Mouse (Mus musculus) cerebellum, adult 11 months (tissue): ENCODE data around the gene Trank1.

Experiments
- DNase-seq: peaks from one replicate; pipeline ENCODE4 v3.0.0; 2022

Trank1 gene

DNA sequence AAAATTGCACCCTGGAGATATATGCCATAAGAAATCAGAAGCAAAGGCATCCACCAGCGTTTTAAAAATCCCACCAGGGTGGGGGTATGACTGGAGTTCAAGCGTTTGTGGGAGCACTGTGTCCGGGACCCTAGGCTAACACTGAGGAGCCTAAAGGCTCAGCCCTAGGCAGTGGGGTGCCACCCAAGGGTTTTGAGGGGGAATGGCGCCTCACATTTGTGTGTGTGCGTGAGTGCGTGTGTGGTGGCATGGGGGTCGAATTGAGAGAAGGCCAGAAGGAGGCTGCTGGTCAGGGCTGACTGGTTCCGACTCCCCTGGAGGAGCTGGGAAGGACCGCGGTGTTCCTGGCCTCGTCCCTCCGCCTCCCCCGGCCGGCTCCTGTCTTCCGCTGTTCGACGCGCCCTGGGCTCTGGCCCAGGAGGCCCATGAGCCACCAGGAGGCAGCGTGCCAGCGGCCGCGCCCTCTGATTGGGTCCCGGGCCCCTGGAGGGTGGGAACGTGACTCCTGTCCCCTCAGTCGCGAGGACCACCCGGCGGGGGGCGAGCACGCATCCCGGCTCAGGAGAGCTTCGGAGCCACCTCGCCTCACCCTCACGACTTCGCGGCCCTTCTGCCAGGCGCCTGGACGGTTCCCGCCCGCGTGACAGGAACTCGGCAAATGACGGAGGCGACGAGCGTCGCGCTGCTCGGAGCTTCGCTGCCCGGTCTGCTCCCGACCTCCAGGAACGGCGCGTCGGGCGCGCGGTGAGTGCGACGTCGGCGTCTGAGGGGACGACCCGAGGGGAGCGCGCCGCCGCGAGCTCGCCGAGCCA, at the start of gene Trank1:
Trank1 (plus strand) TSS at position 709 of the 812 bp plus-strand sequence.
- DNase-seq, result peak; percentile 22

DNA sequence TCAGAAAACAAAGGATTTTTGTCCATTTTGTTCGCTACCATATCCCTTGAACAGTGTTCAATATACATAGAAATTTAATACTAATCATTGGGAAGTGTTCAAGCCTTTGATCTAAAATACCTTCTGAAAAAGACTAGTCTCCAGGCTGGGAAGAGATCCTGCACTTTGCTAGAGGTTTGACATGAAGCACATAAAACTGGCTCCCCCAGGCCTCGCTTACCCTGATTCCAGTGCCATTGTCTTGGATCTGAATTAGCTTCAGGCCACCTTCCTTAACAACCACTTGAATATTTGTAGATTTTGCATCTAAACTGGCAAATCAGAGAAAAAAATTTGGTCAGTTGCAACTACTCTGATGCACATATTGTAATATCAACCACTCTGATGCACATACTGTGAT, 43.5 kb upstream of the Trank1 start:
- DNase-seq, result no peak

DNA sequence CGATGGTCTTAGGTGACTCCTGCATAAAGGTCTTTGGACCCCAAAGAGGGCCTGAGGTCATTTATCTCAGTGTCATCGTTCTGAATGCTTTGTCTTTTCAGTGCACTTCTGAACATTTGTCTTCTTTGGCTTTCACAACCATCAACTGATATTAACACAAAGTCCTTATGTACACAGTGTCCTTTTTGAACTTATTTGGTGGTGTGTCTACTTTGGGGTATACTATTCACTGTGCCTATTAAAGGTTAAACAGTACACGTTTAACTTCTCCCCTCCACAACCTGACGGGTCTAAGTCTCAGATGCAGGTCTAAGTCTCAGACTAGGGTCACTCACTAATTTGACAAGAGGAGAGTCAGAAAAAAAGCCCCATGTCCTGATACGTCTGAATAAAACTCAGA, 40.9 kb upstream of the Trank1 start:
- no peak for DNase-seq

DNA sequence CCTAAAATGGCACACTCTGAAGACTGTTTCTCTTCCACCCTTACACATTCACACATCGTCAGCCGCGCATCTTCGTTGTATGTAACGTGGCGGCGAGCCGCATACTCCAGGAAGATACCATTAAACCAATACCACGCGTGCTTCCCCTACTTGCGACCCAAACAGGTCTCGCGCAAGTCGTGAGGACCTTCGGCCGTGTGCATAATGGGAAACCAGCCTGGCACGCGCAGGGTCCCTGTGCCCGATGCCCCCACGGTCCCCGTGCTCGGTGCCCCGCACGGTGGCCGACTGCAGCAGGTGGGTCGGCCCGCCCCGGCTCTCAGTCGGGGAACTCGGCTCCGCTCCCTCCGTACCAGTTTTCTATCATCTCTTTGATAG, 40.5 kb upstream of the Trank1 start:
- no peak for DNase-seq

DNA sequence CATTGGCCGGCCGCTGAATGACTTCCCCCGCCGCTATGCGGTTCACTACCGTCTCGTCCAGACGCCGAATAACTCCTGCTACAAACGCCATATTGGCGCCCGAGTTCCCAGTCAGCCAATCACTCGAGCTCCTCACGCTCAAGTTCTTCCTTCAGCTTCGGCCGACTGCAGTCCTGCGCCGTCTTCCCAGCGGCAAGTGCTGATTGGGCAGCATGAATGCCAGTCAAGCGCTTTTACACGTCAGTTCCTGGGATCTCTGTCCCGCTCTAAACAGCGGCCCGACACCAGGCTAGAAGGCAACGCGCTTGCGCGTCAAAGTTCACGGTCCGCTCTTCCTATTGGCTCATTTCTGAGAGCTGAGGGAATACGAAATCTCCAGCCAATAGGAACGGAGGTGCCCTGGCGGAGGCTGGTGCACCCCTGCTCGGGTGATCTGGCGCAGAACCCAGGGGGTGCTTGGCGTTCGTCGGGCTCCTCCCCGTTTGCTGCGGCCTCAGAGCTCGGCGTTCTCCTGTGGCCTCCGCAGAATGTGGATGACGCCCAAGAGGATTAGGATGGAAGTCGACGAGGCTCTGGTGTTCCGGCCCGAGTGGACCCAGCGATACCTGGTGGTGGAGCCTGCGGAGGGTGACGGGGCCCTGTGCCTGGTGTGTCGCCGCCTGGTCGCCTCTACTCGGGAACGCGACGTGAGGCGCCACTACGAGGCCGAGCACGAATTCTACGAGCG, 39.9 kb upstream of the Trank1 start, which contains the start of the genes Mlh1 and Epm2aip1:
Mlh1 (minus strand) TSS at position 358 of the 727 bp plus-strand sequence.
Epm2aip1 (plus strand) TSS at position 496 of the 727 bp plus-strand sequence.
- DNase-seq, result peak; percentile 99

DNA sequence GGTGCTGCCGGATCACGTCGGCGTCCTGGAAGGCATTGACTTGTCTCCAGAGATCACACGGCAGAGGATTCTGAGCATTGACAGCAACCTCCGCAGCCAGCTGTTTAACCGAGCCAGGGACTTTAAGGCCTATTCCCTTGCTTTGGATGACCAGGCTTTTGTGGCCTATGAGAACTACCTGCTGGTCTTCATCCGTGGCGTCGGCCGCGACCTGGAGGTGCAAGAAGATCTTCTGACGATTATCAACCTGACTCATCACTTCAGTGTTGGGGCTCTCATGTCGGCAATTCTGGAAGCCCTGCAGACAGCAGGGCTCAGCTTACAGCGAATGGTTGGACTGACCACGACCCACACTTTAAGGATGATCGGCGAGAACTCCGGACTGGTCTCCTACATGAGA, 39.2 kb upstream of the Trank1 start:
- DNase-seq, result no peak

DNA sequence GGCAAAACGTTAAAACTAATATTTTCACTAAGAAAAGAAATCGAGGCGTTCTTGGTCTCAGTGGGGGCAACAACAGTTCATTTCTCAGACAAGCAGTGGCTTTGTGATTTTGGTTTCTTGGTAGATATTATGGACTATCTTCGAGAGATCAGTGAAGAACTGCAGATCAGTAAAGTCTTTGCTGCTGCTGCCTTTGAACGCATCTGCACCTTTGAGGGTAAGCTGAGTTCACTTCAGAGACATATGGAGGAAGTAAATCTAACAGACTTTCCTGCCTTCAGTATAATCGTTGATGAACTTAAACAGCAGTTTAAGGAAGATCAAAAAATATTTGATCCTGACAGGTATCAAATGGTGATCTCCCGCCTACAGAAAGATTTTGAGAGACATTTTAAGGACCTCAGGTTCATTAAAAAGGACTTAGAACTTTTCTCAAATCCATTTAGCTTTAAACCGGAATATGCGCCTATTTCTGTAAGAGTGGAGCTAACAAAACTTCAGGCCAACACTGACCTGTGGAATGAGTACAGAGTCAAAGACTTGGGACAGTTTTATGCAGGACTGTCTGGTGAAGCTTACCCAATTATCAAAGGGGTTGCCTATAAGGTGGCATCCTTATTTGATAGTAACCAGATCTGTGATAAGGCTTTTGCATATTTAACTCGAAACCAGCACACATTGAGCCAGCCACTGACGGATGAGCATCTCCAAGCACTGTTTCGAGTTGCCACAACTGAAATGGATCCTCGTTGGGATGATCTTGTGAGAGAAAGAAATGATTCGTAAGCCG, 38.3 kb upstream of the Trank1 start:
- DNase-seq, result no peak

DNA sequence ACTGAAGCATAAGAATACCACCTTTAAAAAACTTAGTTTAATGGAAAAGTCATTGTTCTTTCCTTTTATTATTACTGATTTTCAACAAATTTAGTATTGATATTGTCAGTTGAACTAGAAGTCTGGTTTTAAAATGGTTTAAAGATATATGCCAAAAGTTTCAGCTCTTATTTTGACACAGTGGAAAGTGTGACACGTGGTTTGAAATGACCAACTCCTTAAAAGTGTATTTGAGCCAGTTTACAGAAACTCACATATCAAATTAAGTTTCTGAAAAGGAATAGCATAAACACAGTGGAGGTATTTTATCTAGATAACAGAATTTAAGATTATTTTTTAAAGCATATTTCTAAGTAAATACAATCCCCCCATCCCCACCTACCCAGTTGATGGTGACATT, 37.6 kb upstream of the Trank1 start:
- no peak for DNase-seq

DNA sequence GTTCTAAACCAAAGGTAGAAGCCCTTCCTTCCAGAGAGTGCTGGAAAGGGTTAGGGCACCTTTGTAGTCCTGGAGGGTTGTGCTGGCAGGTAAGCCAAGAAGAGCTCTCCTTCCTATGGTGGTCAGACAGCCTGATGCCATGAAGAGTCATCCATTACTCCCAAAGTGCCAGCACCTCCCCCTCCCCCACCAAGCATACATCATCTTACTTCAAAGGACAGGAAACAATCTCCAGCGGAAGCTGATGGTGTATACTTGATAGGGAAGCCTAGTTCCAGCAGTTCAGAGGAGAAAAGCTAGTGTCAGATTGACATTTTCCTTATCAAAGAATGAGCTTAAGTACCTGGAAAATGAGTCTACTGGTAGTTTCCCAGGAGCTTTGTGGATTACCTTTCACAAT, 36.4 kb upstream of the Trank1 start:
- no peak for DNase-seq

DNA sequence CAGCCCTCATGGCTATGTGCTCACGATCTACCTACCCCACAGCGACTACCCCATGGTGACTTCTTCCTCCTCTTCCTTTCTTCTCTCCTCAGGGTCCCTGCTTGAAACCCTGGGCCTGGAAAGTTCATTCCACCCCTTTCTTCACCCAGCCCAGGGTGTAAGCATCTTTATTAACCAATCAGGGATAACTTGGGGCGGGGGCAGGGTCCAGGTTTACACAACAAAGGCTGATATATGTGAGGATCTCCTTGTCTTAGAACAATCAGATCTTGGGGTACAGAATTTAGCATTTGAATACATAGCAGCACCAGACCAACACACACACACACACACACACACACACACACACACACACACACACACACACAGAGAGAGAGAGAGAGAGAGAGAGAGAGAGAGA, 26.5 kb upstream of the Trank1 start:
- DNase-seq, result no peak

DNA sequence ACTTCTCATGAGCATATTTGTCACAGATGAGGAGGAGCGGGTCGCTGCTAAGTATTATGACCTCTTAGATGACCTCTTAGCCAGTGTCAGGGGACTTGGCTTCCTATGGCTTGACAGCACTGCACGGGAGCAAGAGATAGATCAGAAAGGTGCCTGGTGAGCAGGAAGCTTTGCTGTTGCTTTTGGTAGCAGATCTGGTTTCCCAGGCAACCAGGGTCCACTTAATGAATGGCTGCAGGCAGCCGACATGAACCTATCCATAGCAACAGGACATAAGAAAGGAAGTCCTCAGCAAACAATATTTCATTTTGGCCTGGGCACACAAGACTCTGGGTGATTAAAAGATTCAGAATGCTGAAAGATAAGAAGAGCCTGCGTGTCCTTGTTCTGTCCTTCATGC, 25.9 kb upstream of the Trank1 start:
- DNase-seq, result no peak

DNA sequence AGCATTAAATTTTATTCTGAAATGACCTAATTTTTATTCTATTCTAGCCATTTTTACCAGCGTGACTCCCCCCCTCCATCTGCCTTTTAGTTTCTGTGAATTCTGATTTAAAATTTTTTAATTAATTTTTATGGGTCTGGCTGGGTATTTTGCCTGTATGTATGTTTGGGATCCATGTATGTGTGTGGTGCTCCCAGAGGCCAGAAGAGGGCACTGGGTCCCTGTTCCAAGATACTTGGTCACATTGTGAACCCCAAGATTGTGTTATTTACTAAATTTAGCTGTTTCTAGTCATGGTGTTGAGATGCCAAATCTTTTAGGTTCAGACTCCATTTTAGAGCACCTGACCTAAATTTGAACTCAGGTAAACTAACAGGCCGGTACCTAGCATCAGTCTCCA, 25.1 kb upstream of the Trank1 start:
- DNase-seq, result no peak

DNA sequence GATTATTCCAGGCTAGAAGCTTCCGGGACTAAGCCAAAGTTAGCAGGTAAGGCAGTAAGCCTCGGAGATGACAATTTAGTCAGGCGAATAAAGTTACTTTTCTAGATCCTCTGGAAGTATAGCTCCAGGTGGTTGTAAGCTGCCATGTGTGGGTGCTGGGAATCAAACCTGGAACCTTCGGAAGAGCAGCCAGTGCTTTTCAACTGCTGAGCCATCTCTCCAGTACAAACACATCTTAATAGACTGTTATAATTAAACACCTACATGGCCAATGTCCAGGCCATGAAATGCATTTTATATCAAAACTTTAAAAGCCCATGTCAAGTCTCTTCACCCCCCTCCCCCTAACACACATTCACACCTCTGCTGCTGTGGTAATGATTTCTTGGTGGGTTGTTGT, 23.6 kb upstream of the Trank1 start:
- DNase-seq, result no peak

DNA sequence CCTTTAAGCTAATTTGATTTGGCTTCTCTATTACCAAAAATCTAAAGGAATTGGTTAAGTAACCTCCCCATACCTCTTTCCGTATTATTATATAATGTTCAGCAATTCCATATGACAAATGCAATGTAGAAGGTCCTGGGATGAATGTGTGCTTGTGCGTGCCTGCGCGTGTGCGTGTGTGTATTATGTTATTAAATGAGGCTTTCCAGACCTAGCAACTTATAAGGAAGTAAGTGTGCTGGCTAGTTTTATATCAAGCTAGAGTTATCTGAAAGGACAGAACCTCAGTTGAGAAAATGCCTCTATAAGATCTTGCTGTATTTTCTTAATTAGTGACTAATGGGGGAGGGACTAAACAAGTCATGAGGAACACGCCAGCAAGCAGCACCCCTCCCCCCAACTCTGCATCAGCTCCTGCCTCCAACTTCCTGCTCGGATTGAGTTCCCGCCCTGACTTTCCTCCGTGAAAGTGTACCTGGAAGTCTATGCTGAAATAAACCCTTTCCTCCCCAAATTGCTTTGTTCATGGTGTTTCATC, 22.2 kb upstream of the Trank1 start:
- no peak for DNase-seq

DNA sequence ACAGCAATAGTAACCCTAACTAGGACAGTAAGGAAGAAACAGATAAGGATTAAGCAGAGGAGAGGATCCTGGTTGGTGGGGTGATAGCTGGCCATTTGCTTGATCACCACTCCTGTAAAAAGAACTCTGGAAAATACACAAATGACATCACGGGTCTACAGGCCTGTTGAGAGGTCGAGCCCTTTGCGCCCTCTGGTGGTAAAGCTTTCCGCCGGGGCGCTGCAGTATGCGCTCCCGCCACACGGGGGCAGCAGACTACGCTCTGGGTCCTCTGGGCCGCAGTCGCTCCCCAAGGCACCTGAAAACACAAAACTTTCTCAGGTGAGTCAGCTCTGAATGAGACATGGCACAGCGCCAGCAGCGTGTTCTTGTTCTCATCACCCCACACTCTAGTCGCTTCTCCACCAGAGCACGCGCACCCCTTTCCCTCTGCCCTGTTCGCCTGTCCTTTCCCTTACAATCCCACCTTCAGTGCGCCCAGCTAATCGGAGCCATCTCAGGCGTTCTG, 21.7 kb upstream of the Trank1 start:
- peak; percentile 88 for DNase-seq

DNA sequence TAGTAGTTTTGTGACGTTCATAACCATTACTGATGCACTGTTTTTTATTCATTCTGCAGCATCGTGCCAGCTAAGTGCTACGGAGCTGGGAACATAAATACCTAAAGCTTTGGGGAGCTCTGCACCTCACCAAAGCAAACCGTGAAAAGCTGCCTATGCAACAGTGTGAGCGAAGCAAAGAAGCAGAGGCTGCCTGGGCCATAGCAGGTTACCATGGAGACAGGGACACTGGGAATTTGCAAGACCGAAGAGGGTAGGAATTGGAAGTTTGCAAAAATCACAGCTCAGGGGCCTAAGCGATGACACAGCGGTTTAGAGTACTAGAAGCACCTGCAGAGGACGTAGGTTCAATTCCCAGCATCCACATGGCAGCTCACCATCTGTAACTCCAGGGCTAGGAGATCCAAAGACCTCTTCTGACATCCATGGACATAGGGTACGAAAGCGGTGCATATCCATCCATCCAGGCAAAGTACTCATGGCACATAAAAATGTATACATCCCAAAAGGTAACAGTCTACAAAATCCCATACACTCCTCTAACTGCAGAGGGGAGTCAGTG, 20.9 kb upstream of the Trank1 start:
- DNase-seq, result no peak

DNA sequence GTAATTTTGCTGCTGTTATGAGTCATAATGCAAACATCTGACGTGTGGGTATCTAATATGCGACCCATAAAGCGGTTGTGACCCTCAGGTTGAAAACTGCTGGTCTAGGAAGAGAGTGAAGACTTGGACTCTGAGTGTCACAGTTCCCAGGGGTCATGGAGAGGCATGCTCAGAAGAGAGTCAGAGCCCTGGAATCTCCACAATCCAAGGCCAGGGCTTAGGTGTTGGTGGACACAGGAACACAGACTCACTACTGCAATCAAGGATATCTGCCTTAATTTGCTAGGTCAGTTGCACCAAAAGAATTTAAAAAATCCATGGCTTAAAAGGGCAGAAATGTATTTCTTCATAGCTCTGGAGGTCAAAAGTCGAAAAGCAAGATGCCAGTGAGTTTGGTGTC, 18.3 kb upstream of the Trank1 start:
- no peak for DNase-seq

DNA sequence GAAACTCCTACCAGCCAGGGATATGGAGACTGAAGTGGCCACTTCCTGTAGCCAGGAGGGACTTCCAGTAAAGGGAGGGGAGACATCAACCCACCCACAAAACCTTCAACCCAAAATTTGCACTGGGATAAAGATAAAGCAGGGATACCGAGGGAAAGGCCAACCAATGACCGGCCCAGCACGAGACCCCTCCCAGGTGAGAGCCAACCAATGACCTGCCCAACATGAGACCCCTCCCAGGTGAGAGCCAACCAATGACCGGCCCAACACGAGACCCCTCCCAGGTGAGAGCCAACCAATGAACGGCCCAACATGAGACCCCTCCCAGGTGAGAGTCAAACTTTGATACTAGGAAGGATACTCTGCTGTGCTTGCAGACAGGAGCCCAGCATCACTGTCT, 16.6 kb upstream of the Trank1 start:
- no peak for DNase-seq

DNA sequence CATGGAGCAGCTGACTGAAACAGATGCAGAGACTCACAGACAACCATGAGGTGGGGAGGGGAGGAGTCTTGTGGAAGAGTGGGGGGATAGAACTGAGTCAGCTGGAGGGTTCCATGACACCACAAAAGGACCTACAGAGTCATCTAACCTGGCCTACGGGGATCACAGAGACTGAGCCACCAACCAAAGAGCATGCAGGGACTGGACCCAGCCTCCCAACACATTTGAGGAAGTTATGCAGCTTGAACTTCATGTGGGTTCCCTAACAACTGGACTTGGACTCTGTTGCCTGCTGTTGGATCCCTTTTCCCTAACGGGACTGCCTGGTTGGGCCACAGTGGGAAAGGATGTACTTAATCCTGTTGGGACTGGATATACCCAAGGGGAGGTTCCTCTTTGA, 16.2 kb upstream of the Trank1 start:
- no peak for DNase-seq

DNA sequence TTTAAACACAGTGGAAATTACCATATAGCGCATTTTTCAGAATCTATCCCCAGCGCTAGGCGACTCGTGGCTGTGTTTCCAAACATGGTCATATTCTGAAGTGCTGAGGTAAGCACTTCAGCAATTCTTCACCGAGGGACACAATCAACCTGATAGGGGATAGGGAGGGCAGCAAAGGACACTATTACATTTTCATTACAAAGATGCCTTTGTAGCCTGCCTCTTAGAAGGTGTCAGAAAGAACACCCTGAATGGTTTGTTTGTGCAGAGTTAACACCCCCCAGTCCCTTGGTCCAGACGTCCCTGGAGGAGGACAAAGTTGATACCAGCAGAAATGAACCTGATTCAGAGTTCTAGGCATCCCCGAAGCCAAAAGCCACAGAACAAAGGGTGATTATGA, 15.1 kb upstream of the Trank1 start:
- no peak for DNase-seq

DNA sequence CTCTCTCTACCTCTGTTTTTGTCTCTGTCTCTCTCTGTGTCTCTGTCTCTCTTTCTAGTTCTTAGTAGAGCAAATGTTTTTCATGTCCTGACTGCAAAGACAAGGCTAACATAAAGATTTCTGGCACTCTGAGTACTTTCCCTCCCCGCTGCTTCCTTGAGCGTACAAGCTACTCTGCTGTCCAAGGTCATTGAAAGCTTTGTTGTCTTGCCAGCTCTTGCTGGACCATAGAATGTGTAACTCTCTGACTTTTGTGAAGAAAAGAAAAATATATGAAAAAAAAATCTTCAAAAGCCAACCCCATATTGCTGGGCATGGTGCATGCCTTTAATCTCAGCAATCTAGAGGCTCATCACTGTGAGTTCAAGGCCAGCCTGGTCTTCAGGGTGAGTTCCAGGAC, 12.9 kb upstream of the Trank1 start:
- DNase-seq, result no peak

DNA sequence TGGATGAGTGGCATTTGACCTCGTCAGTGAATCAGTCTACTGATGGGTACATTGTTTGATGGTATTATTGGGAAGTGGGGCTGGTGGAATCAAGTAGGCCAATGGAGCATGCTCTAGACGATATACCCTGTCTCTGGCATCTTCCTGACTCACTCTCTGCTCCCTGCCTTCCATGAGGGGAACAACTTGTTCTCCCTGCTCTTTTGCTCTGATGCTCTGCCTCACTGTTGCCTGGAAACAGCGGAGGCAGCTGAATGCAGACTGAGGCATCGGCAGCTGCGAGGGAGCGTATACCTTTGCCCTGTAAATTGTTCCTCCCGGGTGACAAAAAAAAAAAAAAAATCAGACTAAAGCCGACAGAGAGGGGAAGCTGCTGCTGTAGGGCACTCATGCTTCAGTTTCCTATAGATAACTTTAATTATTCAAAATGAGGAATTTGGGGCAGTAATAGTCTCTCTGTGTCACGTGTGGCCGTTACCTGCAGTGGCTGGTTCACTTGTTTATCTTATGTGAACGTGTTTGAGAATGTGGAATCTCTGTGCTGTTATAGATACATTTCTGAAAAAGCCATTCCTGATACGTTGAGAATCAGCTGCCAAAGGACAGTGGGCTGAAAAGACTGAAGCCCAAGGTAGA, 9.2 kb upstream of the Trank1 start:
- no peak for DNase-seq
